22 mouse cellular contexts compared by ENCODE assay signal in genomic region chr4:151408246-151408645, GRCm38 (mm10).
"Had no signal": no experiment of that assay in that cellular context is flagged by ENCODE, and none has a peak within 500 bp of the region (broad histone marks: within the 10 kb centered on the region; RNA-seq: fewer than 3 reads in every experiment).

No protein-coding gene starts in this region.

- H3K4me1 ChIP-seq: liver, embryonic 12.5 days; liver, embryonic 15.5 days; lung, embryonic 15.5 days; megakaryocyte, embryonic 14.5 days had no signal

- H3K27ac ChIP-seq: kidney, postnatal 0 days; layer of hippocampus, adult 2 months; limb, embryonic 10.5 days; limb, embryonic 13.5 days; liver, embryonic 12.5 days; liver, embryonic 15.5 days; lung, embryonic 15.5 days; midbrain, embryonic 10.5 days; neural tube, embryonic 12.5 days; neural tube, embryonic 15.5 days; stomach, postnatal 0 days had no signal

- H3K9ac ChIP-seq: limb, embryonic 13.5 days; liver, embryonic 12.5 days; liver, embryonic 15.5 days; lung, embryonic 15.5 days; neural tube, embryonic 12.5 days; neural tube, embryonic 15.5 days had no signal

- H3K27me3 ChIP-seq: limb, embryonic 13.5 days; liver, embryonic 12.5 days; liver, embryonic 15.5 days; lung, embryonic 15.5 days; megakaryocyte, embryonic 14.5 days; neural tube, embryonic 12.5 days; neural tube, embryonic 15.5 days had no signal

- H3K36me3 ChIP-seq: limb, embryonic 10.5 days; limb, embryonic 13.5 days; liver, embryonic 12.5 days; liver, embryonic 15.5 days; lung, embryonic 15.5 days; midbrain, embryonic 10.5 days; neural tube, embryonic 12.5 days; neural tube, embryonic 15.5 days had no signal

- H3K4me3 ChIP-seq: layer of hippocampus, adult 2 months; limb, embryonic 10.5 days; limb, embryonic 13.5 days; liver, embryonic 12.5 days; liver, embryonic 15.5 days; lung, embryonic 15.5 days; megakaryocyte, embryonic 14.5 days; midbrain, embryonic 10.5 days; neural tube, embryonic 12.5 days; neural tube, embryonic 15.5 days had no signal

- DNase-seq: kidney, postnatal 25 days; lung, adult 18-20 months; lung, postnatal 36 days; midbrain, embryonic 14.5 days; right cerebral cortex, adult 18-20 months; right cerebral cortex, postnatal 14 days; right cerebral cortex, postnatal 4 days; thymus, adult 2 months; thymus, postnatal 14 days; thymus, postnatal 4 days had no signal
